Mouse (Mus musculus) C2C12 (cell line): ENCODE measurements around the gene H2bfm.

Source experiments
- CEBPB ChIP-seq: IDR thresholded peaks from one replicate; pipeline ENCODE4 v1.6.1; 2011; ENCODE audit warnings: low read depth, mild to moderate bottlenecking, control low read depth, moderate library complexity
- CTCF ChIP-seq: IDR thresholded peaks from one replicate; pipeline ENCODE4 v1.5.1; 2011; ENCODE audit not compliant: control insufficient read depth, insufficient read depth, insufficient read length
- FOSL1 ChIP-seq: IDR thresholded peaks from one replicate; pipeline ENCODE4 v1.8.0; 2011; ENCODE audit warnings: mild to moderate bottlenecking, low read length; ENCODE audit not compliant: poor library complexity, insufficient read depth, severe bottlenecking
- MAX ChIP-seq: IDR thresholded peaks from one replicate; pipeline ENCODE4 v1.6.1; 2011; ENCODE audit warnings: mild to moderate bottlenecking, control low read depth
- MYOG ChIP-seq: IDR thresholded peaks from one replicate; pipeline ENCODE4 v1.6.1; 2011; ENCODE audit not compliant: control insufficient read depth, insufficient read length; ENCODE audit errors: extremely low read depth
- USF1 ChIP-seq: IDR thresholded peaks from one replicate; pipeline ENCODE4 v1.6.1; 2011; ENCODE audit warnings: low read depth, mild to moderate bottlenecking, control low read depth, moderate library complexity

GRCm38 (mm10) chrX:136937985-136938384 lies 10.9 kb downstream of the H2bfm start:
- TF ChIP-seq MAX, result no peak
- TF ChIP-seq CTCF, result no peak
- no peak for TF ChIP-seq USF1
- TF ChIP-seq FOSL1, result no peak
- TF ChIP-seq CEBPB, result no peak
- TF ChIP-seq MYOG, result no peak
